Mouse (Mus musculus): Measurements from ENCODE around the gene Rpgr.

DNA sequence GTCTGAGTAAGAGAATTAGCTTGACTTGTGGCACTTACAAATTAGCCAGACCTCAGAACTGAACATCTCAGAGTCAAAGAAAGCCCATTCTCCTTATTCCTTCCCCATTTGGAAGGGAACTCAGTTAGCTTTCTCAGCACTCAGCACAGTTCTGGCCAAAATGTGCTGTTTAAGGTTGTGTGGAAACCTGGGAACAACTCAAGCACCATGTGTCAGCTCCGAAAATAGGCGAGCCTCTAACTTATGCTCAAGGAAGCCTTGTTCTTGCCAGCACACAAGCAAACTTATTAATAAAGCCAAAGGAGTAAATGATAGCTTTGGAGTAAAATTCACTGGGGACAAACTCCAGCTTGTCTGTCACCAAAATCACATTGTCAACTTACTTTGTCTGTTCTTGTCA lies 153.4 kb downstream of the Rpgr start:
- no peak for TF ChIP-seq POLR2AphosphoS2 (IDR thresholded peaks at IDR 0.05; ENCODE audit: low read length)
- TF ChIP-seq POLR2A (IDR thresholded peaks at IDR 0.05; ENCODE audit: control insufficient read depth in 1 of 2, insufficient read depth in 1 of 2, low read depth in 1 of 2, low read length in 2 of 2, poor library complexity in 1 of 2): no peak
- TF ChIP-seq RCOR1 (IDR thresholded peaks at IDR 0.05; ENCODE audit: low read depth, low read length): no peak
- TF ChIP-seq CTCF (IDR thresholded peaks at IDR 0.05 in 2 of 3, conservative IDR thresholded peaks at IDR 0.05 in 1 of 3; ENCODE audit: control insufficient read depth in 1 of 3, insufficient read depth in 1 of 3, low read depth in 2 of 3, low read length in 3 of 3, poor library complexity in 1 of 3, severe bottlenecking in 1 of 3): no peak
- TF ChIP-seq USF1 (IDR thresholded peaks at IDR 0.05; ENCODE audit: low read depth, low read length): no peak

Measured in MEL (cell line).